Mouse (Mus musculus): ENCODE results near the gene Cdh4. TPM values are rescaled to one million over a fixed set of nuclear protein-coding genes. Genes with fewer than 3 reads are reported as not detected.
A peak's percentile ranks its signal among the peaks of the same experiment; 100 is the strongest.

The Cdh4 gene
- polyA plus RNA-seq, 1 experiment from 2014 or later = 17.0 TPM

DNA sequence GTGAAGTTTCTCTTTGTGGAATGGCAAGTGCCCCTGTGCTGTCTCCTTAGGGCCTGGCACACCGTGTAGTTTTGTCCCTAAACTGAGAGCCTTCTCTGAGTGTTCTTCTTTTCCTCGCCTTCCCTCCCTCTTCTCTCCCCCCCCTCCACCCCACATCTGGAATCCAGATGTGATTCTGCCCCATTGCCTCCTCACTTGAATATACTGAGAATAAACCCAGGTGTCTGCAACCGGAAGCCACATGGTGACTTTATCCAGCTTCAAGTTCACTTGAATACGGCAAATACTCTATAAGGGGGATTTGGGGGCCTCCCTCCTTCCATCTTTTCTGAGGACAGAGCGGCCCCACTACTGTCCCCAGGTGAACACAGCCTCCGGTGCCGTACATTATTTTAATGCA lies 395.8 kb downstream of the Cdh4 start:
- no peaks in the 10 kb centered on the region for H3K9me3 ChIP-seq
- DNase-seq (ENCODE audit: extremely low spot score, low spot score) = no peak
- H3K27me3 ChIP-seq (ENCODE audit: poor library complexity, severe bottlenecking) = peaks cover 11% of the 10 kb centered on the region; the same call in 1 of the 2 replicates
- no peak overlapping the region for H3K4me3 ChIP-seq
- no peak overlapping the region for H3K27ac ChIP-seq
- H3K36me3 ChIP-seq (replicated peaks) = no peaks in the 10 kb centered on the region
- peaks cover 46% of the 10 kb centered on the region for H3K4me1 ChIP-seq
- WGBS = 71% methylated on average over 7 of the region's 7 CpGs

GRCm38 (mm10) chr2:179842610-179843389 lies 400.6 kb downstream of the Cdh4 start:
- Histone ChIP-seq H3K4me3 (no peak overlapping the region), H3K9me3 (no peaks in the 10 kb centered on the region), H3K36me3 (replicated peaks) (no peaks in the 10 kb centered on the region), H3K27me3 (ENCODE audit: poor library complexity, severe bottlenecking) (no peaks in the 10 kb centered on the region), H3K4me1 (peaks cover 31% of the 10 kb centered on the region), H3K27ac (0 out of 2 replicates have a peak overlapping the region, but pooled peaks have one; percentile 3)
- DNase-seq (ENCODE audit: extremely low spot score, low spot score) = no peak
- 88% methylated on average over 12 of the region's 12 CpGs for WGBS

GRCm38 (mm10) chr2:179849732-179850131 lies 407.5 kb downstream of the Cdh4 start:
- Histone ChIP-seq H3K27me3 (ENCODE audit: poor library complexity, severe bottlenecking) (no peaks in the 10 kb centered on the region), H3K27ac (0 out of 2 replicates have a peak overlapping the region, but pooled peaks have one; percentile 20), H3K9me3 (no peaks in the 10 kb centered on the region), H3K4me3 (no peak overlapping the region), H3K36me3 (replicated peaks) (no peaks in the 10 kb centered on the region; the same call in 1 of the 2 replicates), H3K4me1 (peaks cover 53% of the 10 kb centered on the region)
- DNase-seq (ENCODE audit: extremely low spot score, low spot score) = no peak
- 63% methylated on average over 9 of the region's 9 CpGs for WGBS

GRCm38 (mm10) chr2:179852169-179852568 lies 409.9 kb downstream of the Cdh4 start:
- Histone ChIP-seq H3K27ac (0 out of 2 replicates have a peak overlapping the region, but pooled peaks have one; percentile 33), H3K27me3 (ENCODE audit: poor library complexity, severe bottlenecking) (no peaks in the 10 kb centered on the region), H3K9me3 (no peaks in the 10 kb centered on the region), H3K4me1 (peaks cover 66% of the 10 kb centered on the region), H3K4me3 (no peak overlapping the region), H3K36me3 (replicated peaks) (no peaks in the 10 kb centered on the region; the same call in 1 of the 2 replicates)
- 88% methylated on average over 10 of the region's 10 CpGs for WGBS
- DNase-seq (ENCODE audit: extremely low spot score, low spot score) = no peak

DNA sequence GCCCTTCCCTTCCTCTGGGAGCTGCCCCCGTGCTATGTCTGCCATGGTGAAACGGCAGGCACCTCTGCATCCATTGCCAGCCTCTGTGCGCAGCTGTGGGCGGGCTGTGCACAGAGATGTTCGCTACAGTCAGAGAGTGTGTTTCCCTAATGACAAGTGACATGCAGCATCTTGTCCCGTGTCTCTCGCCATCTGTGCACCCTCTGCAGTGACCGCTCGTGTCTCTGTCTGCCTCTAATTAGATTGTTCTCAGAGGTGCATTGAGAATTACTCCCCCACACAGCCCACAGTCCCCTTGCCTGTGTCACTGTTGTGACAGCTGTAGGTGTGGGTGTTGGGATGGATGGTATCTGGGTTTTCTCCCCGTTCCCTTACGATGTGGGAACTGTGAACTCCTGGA lies 410.6 kb downstream of the Cdh4 start:
- Histone ChIP-seq H3K9me3 (no peaks in the 10 kb centered on the region), H3K27ac (0 out of 2 replicates have a peak overlapping the region, but pooled peaks have one; percentile 33), H3K4me1 (peaks cover 71% of the 10 kb centered on the region), H3K4me3 (no peak overlapping the region), H3K36me3 (replicated peaks) (no peaks in the 10 kb centered on the region; the same call in 1 of the 2 replicates), H3K27me3 (ENCODE audit: poor library complexity, severe bottlenecking) (no peaks in the 10 kb centered on the region)
- no peak for DNase-seq (ENCODE audit: extremely low spot score, low spot score)
- 76% methylated on average over 11 of the region's 11 CpGs for WGBS

DNA sequence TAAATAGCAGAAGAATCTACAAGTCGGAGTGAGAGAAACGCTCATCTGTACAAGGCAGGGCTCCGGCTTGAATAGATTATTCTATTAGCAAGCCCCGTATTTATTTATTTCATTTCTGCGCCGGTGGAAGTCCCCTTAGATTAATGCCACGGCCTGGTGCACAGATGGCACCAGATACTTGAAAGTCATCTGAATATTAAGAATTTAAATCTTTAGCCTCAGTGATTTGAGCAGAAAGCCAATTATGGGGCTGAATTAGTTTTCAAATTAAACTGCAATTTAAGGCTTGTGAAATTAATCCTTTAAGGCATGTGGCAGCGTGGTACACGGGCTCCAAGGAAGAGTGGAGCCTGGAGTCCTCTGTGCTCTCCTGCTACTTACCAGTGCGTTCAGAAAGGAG lies 411.7 kb downstream of the Cdh4 start:
- DNase-seq (ENCODE audit: extremely low spot score, low spot score) = no peak
- Histone ChIP-seq H3K4me1 (peaks cover 71% of the 10 kb centered on the region), H3K36me3 (replicated peaks) (no peaks in the 10 kb centered on the region), H3K9me3 (no peaks in the 10 kb centered on the region), H3K27me3 (ENCODE audit: poor library complexity, severe bottlenecking) (no peaks in the 10 kb centered on the region), H3K4me3 (no peak overlapping the region), H3K27ac (peak overlapping the region; percentile 44; the same call in 1 of the 2 replicates)
- 79% methylated on average over 10 of the region's 10 CpGs for WGBS

- peaks cover 54% of the 10 kb centered on the region for H3K4me1 ChIP-seq
- 0 out of 2 replicates have a peak overlapping the region, but pooled peaks have one; percentile 9 for H3K27ac ChIP-seq
- no peaks in the 10 kb centered on the region for H3K27me3 ChIP-seq (ENCODE audit: poor library complexity, severe bottlenecking)
- no peaks in the 10 kb centered on the region for H3K9me3 ChIP-seq
- 49% methylated on average over 4 of the region's 4 CpGs for WGBS
- no peaks in the 10 kb centered on the region; the same call in 1 of the 2 replicates for H3K36me3 ChIP-seq (replicated peaks)
- no peak for DNase-seq (ENCODE audit: extremely low spot score, low spot score)
- no peak overlapping the region for H3K4me3 ChIP-seq
Measured at GRCm38 (mm10) chr2:179857086-179857485, 414.9 kb downstream of the Cdh4 start.

DNA sequence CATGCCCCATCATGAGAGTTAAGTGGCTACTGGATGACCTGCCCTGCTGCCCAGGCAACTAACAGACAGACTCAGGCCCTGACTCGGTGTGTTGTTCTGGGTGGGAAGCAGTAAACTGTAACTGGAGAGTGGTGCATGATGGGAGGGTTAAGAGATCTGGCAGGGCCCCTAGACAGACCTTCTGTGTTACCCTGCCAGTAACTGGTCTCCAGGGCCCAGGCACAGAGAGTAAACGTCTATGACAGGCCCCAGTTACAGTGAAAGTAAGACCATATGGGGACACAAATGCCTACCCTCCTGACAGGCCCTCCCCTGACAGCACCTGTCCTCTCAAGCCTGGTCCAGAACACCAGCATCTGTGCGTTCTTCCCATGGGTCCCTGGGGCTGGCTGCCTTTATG lies 420.4 kb downstream of the Cdh4 start:
- DNase-seq (ENCODE audit: extremely low spot score, low spot score) = no peak
- Histone ChIP-seq H3K27ac (no peak overlapping the region), H3K4me1 (peaks cover 11% of the 10 kb centered on the region), H3K27me3 (ENCODE audit: poor library complexity, severe bottlenecking) (no peaks in the 10 kb centered on the region), H3K9me3 (no peaks in the 10 kb centered on the region), H3K4me3 (no peak overlapping the region), H3K36me3 (replicated peaks) (no peaks in the 10 kb centered on the region; the same call in 1 of the 2 replicates)
- WGBS = 81% methylated on average over 3 of the region's 3 CpGs

DNA sequence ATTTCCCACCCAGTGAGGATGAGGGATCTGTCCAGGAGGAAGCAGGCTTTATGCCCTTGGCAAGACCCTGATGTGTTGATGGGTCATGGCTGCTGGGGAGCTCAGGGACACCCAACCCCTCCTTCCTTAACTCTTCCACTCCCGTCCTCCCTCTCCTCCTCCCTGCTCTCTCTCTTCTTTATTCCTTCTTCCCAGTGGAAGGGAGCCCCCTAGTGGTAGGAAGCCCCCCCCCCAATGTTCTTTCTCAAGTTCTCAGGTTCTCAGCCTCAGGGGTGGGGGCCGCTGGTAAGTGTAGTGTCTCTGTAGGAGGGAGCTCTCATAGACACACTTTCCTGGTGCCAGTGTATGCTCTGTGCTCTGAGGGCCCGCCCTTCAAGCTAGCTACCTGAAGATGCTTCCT lies 421.0 kb downstream of the Cdh4 start:
- 80% methylated on average over 3 of the region's 3 CpGs for WGBS
- Histone ChIP-seq H3K4me3 (no peak overlapping the region), H3K27me3 (ENCODE audit: poor library complexity, severe bottlenecking) (peaks cover 3% of the 10 kb centered on the region; the same call in 1 of the 2 replicates), H3K4me1 (peaks cover 13% of the 10 kb centered on the region), H3K27ac (no peak overlapping the region), H3K9me3 (no peaks in the 10 kb centered on the region), H3K36me3 (replicated peaks) (no peaks in the 10 kb centered on the region; the same call in 1 of the 2 replicates)
- DNase-seq (ENCODE audit: extremely low spot score, low spot score) = no peak

- Histone ChIP-seq H3K27me3 (ENCODE audit: poor library complexity, severe bottlenecking) (peaks cover 7% of the 10 kb centered on the region; the same call in 1 of the 2 replicates), H3K4me1 (peaks cover 21% of the 10 kb centered on the region), H3K27ac (no peak overlapping the region), H3K4me3 (no peak overlapping the region), H3K36me3 (replicated peaks) (no peaks in the 10 kb centered on the region; the same call in 1 of the 2 replicates), H3K9me3 (no peaks in the 10 kb centered on the region)
- 82% methylated on average over 5 of the region's 5 CpGs for WGBS
- no peak for DNase-seq (ENCODE audit: extremely low spot score, low spot score)
Measured at GRCm38 (mm10) chr2:179865097-179865496, 422.9 kb downstream of the Cdh4 start.

- Histone ChIP-seq H3K4me3 (no peak overlapping the region), H3K27me3 (ENCODE audit: poor library complexity, severe bottlenecking) (peaks cover 10% of the 10 kb centered on the region; the same call in 1 of the 2 replicates), H3K36me3 (replicated peaks) (no peaks in the 10 kb centered on the region), H3K9me3 (no peaks in the 10 kb centered on the region), H3K27ac (0 out of 2 replicates have a peak overlapping the region, but pooled peaks have one; percentile 20), H3K4me1 (peaks cover 23% of the 10 kb centered on the region)
- DNase-seq (ENCODE audit: extremely low spot score, low spot score) = no peak
- WGBS = 82% methylated on average over 3 of the region's 3 CpGs
Measured at GRCm38 (mm10) chr2:179867669-179868068, 425.4 kb downstream of the Cdh4 start.

GRCm38 (mm10) chr2:179869871-179870270 lies 427.6 kb downstream of the Cdh4 start:
- no peaks in the 10 kb centered on the region for H3K9me3 ChIP-seq
- no peak for DNase-seq (ENCODE audit: extremely low spot score, low spot score)
- 18% methylated on average over 2 of the region's 2 CpGs for WGBS
- no peaks in the 10 kb centered on the region for H3K36me3 ChIP-seq (replicated peaks)
- no peak overlapping the region for H3K4me3 ChIP-seq
- H3K27ac ChIP-seq = peak overlapping the region; percentile 21; the same call in 1 of the 2 replicates
- H3K4me1 ChIP-seq = peaks cover 13% of the 10 kb centered on the region
- peaks cover 10% of the 10 kb centered on the region; the same call in 1 of the 2 replicates for H3K27me3 ChIP-seq (ENCODE audit: poor library complexity, severe bottlenecking)

DNA sequence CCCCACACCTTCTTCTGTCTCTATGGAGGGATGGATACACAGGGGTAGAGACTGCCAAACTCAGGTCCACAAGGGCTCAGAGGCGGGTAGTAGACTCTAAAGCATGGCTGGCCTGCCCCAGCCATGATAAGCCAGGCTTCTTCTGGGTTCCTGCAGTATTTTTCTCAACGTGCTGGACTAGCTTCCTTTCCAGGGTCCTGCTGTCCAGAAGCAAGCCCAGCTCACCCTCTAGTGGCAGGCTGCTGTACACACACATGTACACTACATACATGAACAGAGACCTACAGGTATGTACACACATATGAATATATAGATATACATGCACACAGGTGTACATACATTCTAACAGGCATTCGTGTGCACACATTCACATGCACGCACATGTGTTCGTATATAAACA lies 430.5 kb downstream of the Cdh4 start:
- Histone ChIP-seq H3K4me1 (peaks cover 13% of the 10 kb centered on the region), H3K27me3 (ENCODE audit: poor library complexity, severe bottlenecking) (peaks cover 10% of the 10 kb centered on the region; the same call in 1 of the 2 replicates), H3K9me3 (no peaks in the 10 kb centered on the region), H3K27ac (0 out of 2 replicates have a peak overlapping the region, but pooled peaks have one; percentile 53), H3K4me3 (no peak overlapping the region), H3K36me3 (replicated peaks) (0 out of 2 replicates have a peak, but pooled peaks cover 3% of the 10 kb centered on the region)
- no peak for DNase-seq (ENCODE audit: extremely low spot score, low spot score)
- WGBS = 72% methylated on average over 5 of the region's 5 CpGs

Measured in forebrain, embryonic 10.5 days (tissue).